Mouse (Mus musculus) cerebellum, postnatal 10 days (tissue): ENCODE data around the gene Ylpm1.
A peak's percentile ranks its signal among the peaks of the same experiment; 100 is the strongest.

Experiments used
- DNase-seq, 2 experiments: peaks; one replicate each; pipeline ENCODE4 v3.0.0; 2021; ENCODE audit warnings: mixed read lengths in 2 of 2

Gene Ylpm1

GRCm38 (mm10) chr12:85009776-85010175 is 13.7 kb downstream of the Ylpm1 start:
- DNase-seq, result no peak

DNA sequence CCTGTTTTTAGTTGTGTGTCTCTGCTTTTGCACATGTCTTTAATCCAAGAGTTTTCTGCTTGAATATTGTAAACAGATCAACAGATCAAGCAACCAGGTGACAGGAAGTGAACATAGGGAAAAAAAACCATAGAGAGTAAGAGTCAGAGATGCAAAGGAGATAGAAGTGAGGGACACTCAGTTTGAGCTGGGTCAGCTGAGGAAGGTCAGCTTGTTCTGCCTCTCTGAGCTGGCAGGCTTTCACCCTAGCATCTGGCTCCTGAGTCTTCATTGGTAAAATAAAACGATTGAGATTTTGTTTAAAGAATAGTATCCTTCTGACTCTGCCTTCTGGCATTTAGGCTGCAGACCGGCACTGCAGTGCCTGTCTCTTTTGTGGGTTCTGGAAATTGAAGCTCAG is 14.4 kb downstream of the Ylpm1 start:
- DNase-seq, result no peak

DNA sequence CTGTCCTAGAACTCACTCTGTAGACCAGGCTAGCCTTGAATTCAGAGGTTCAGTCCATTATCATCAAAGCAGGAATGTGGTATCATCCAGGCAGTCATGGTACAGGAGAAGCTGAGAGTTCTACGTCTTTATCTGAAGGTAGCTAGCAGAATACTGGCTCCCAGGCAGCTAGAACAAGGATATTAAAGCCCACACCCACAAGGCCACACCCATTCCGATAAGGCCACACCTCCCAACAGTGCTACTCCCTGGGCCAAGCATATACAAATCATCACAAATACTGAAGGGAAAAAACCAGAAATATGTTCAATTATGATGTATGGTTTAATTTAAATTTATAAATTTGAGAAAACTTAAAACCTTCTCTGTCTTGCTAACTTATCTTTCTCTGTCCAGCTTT is 16.1 kb downstream of the Ylpm1 start:
- DNase-seq, result no peak

DNA sequence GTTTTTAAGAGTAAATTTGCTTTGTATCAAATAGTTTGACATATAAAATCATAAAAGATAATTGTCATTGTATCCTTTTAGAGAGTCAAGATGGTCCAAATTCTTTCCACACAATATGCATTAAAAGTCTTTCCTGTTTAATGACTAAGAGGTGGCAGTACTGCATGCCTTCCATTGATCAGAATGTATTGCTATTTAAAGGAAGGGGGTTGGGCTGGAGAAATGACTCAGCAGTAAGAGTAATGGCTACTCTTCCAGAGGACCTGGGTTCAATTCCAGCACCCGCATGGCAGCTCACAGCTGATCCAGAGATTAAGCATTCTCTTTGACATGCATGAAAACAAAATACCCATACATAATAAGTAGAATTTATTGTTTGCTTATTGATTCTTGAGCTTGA is 25.9 kb downstream of the Ylpm1 start:
- DNase-seq, result no peak

DNA sequence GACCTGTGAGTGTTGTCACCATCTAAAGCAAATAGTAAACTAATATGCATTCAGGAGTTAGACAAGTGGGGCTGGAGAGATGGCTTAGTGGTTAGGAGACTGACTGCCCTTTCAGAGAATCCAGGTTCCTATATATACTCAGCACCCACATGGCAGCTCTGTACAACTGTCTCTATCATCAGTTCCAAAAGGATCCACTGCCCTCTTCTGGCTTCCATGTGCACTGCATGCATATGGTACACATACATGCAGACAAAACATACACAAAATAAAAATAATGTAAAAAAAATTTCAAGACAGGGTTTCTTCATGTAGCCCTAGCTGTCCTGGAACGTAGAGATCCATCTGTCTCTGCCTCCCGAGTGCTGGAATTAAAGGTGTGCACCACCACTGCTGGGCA is 36.6 kb downstream of the Ylpm1 start:
- DNase-seq, result peak; percentile 62 to 66

DNA sequence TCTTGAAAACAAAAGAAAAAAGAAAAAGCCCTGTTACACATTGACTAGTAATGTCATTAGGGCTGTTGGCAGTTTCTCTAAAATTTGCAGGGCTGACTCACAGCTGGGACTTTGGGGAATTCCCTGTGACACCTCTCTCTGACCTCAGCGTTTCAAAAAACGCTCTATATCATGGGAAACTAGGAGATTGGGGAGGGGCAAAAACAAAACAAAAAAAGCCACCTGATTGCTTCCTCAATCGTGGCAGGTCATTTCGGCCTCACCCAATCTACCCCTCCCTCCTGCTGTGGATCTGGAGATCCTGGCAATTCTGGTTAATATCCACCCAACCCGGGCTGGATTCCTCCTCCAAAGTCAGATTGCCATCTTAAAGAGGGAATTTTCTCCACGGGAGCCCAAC is 55.1 kb downstream of the Ylpm1 start:
- no peak for DNase-seq

DNA sequence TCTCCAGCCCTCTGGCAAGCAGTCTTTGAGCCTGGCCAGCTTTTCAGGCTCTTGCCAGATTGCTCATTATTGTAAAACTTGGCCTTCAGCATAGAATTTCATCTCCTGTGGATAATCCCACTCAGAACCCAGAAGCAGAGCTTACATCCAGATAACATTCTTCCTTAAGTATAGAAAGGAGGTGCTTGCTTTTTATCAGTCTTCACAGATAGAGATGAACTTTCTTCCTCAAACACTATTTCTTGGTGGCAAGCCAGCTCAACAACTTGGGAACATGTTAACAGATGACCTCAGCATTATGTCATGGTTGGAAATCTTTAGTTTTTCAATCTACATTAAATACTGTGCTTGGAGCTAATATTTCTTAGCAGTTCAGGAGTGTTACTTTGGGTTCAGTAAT is 74.9 kb downstream of the Ylpm1 start:
- DNase-seq, result no peak

DNA sequence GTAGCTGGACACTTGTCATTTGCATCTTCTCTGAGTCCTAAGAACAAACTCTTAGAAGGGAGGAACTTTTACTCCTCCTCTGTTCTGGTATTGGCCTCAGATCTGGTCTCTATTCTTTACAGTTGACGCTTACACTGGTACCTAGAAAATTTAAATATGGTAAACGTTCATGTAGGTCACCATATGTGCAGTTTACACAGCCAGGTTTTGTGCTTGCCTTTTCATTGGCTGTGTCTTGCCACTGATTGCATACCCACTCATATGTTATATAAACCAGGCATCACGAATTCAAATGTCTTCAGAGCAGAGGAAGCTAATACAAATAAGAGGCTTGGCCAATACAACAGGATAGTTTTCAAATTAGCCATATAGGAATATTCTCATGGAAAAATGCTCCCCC is 81.0 kb downstream of the Ylpm1 start:
- DNase-seq, result no peak

DNA sequence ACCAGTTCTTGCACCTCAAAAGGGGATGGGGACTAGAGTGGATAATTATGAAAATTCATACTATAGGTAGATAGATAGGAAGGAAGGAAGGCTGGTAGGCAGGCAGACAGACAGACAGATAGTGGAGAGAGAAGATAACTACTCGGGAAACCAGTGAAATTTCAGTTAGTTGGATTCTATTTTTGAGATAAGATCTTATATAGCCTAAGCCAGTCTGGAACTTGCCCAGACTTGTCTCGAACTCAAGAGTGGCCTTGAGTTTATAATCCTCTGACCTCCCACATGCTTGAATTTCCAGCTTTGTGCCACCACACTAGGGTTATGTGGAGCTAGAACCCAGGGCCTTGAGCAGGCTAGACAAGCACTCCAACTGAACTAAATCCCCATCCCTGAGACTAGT is 88.1 kb downstream of the Ylpm1 start:
- no peak for DNase-seq

DNA sequence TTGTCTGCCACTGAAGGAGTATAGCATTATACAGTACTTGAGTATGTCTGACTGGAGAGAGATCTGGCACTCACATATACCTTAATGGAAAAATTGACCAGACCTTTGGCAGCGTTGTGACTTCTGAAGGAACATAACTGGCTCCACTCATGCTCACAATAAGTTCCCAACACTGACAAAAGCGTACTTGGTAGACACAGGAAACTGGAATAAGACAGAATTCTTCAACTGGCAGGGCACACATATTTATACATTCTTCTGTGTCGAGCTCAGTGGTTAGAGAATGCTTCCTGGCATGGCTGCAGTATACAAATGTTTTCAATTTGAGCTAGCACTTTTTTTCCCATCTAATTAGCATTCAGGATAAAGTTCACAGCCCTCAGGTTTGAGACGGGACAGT is 88.8 kb downstream of the Ylpm1 start:
- DNase-seq, result no peak

DNA sequence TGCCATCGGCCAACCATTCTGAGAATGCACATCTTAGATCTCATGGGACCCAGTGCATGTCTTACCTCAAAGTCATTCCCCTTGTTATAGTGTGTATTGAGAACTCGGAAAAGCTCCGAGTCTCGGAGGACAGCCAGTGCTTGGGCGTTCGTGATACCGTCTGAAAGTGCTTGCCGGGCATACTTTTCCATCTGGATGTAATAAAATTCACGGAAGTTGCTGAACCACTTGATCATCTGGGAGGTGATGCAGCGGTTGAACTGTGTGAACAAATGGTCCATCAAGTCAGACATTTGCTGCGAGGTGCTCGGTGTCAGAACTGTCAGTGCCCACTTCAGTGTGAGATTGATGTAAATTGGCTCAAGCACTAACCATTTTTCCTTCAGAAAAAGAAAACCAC is 91.7 kb downstream of the Ylpm1 start:
- no peak for DNase-seq

GRCm38 (mm10) chr12:85091190-85091589 is 95.1 kb downstream of the Ylpm1 start:
- no peak for DNase-seq

- DNase-seq, result peak; percentile 87 to 88
Measured at GRCm38 (mm10) chr12:85092214-85092613, 96.1 kb downstream of the Ylpm1 start.

DNA sequence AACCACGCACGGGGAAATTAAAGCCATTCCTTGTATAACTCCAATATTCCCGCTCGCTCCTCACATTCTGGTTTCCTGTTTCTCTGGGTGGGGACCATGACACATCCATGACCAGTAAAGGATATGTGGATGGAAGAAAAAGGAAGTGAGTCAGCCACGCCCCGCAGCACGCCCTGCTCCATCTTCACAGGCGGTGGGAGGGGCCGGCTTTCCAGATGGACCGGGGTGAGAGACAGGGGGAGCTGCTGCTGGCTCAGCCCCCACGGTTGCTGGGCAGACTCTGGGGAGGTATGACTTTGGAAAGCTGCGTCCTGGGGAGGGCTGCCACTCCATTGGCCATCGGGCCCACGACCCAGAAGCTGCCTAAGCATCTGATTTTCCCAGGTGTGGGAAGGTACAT is 97.9 kb downstream of the Ylpm1 start:
- DNase-seq, result peak; percentile 57 to 71

GRCm38 (mm10) chr12:85094706-85095105 is 98.6 kb downstream of the Ylpm1 start:
- DNase-seq, result peak; percentile 69 to 77

GRCm38 (mm10) chr12:85095146-85095545 is 99.0 kb downstream of the Ylpm1 start:
- no peak for DNase-seq

DNA sequence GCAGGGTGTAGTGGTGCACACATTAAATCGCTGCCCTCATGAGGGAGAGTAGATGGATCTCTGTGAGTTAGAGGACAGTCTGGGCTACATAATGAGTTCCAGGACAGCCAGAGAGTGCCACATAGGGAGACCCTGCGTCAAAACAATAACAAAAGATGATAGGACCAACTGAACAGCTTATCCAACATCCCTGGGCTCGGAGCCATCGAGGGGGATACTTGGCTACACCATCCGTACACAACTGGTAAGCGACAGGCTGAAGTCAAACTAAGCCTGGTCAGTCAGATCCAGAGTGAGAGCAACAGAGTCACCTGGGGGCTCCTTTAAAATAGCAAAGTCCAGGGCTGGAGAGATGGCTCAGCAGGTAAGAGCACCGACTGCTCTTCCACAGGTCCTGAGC is 99.7 kb downstream of the Ylpm1 start:
- peak; percentile 32 to 55 for DNase-seq

- no peak for DNase-seq
Measured at GRCm38 (mm10) chr12:85101001-85101400, 104.9 kb downstream of the Ylpm1 start.

DNA sequence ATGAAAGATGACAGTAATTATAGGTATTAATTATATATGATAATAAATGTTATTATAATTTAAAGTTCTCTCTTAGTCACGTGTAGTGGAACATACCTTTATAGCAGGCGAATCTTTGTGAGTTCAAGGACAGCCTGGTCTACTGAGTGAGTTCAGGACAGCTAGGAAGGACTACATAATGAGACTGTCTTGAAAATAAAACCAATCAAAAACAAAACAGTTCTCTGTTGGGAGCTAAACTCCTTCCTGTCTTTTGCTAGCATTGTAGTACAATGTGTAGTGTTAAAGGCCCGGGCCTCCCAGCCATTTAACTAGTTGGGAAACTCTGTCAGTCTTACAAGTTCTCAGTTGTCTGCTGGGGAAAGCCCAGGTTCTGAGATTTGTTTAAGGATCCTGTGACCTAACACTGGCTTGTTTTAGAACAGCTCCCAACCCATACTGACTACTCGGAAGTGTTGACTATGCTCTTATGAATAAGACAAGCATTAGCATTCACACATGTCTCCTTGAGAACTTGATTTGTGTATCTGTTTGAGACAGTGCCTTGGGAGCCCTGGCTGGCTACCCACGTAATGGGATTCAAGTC is 105.5 kb downstream of the Ylpm1 start:
- no peak for DNase-seq

DNA sequence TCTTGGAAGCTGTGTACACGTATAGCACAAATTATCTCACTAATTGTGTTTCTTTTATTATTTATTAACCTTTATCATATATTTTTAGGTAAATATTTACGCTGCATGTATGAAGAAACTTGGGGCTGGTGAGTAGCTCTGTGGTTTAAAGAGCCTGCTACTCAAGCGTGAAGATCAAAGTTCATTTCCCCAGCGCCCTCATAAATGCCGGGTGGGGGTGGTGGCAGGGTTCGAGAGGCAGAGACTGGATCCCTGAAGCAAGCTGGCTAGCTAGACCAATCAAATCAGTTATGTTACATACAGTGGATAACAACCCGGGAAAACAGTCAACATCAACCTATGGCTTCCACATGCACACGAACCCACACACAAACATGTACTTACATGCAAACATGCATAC is 107.0 kb downstream of the Ylpm1 start:
- DNase-seq, result no peak

DNA sequence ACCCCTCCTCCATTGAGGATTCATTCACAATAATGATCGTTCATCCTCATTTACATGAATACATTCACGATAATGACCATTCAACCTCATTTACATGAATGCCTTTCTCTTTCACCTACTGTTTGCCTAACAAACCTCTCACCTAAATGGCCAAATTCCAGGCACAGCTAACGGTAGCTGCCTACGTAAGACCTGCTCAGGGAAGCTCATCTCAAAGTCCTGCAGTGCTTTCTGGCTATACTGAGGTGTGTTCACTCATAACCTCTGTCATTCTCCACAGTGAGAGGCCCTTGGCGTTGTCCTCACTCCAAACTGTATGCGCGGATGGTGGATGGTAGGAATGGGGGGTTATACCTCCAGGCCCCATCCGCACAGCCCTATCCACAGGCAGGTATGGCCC is 108.7 kb downstream of the Ylpm1 start:
- DNase-seq, result no peak

GRCm38 (mm10) chr12:85106292-85106691 is 110.2 kb downstream of the Ylpm1 start:
- no peak for DNase-seq

- DNase-seq, result no peak
Measured at GRCm38 (mm10) chr12:85108643-85109042, 112.5 kb downstream of the Ylpm1 start.

GRCm38 (mm10) chr12:85109426-85109825 is 113.3 kb downstream of the Ylpm1 start:
- DNase-seq, result no peak

GRCm38 (mm10) chr12:85110011-85110697 is 114.0 kb downstream of the Ylpm1 start:
- peak; percentile 30 to 33 for DNase-seq
